ENCODE assay signal across 8 mouse cellular contexts in genomic region chr6:148354509-148355474, GRCm38 (mm10).
DNase-seq lines count a peak whose midpoint lies in the region; ATAC-seq and TF ChIP-seq lines count a peak whose summit lies in the region.

No protein-coding gene starts in this region.

- TF ChIP-seq POLR2A in small intestine, adult 2 months (IDR thresholded peaks at IDR 0.05; ENCODE audit: low read depth, low read length): peak; percentile 20; the same call in 1 of the 2 replicates

- intact Hi-C loops in heart, postnatal 36 days (cut with DNase I): no loop called here

- 32% methylated on average over 85 of the region's 85 CpGs for WGBS in forebrain, embryonic 10.5 days
- 51% methylated on average over 85 of the region's 85 CpGs for WGBS in large intestine, adult 2 months
- WGBS in small intestine, adult 2 months: 44% methylated on average over 85 of the region's 85 CpGs

- H3K4me1 ChIP-seq in forebrain, embryonic 10.5 days: peaks cover 23% of the 10 kb centered on the region
- H3K4me1 ChIP-seq in small intestine, adult 2 months (ENCODE audit: control insufficient read depth, insufficient read depth, insufficient read length, low read length): peaks cover 4% of the 10 kb centered on the region; the same call in 1 of the 2 replicates

- H3K9me3 ChIP-seq in forebrain, embryonic 10.5 days: peaks cover 26% of the 10 kb centered on the region

- peaks cover 23% of the 10 kb centered on the region for H3K36me3 ChIP-seq in forebrain, embryonic 10.5 days (replicated peaks)
- H3K36me3 ChIP-seq in small intestine, adult 2 months (ENCODE audit: control insufficient read depth, insufficient read depth, low read length): peaks cover 4% of the 10 kb centered on the region

- DNase-seq in WW6 (ENCODE audit: low read depth, low spot score): peak; percentile 76
- peak; percentile 20 for DNase-seq in c-Kit-positive CD71-negative TER-119-negative erythroid progenitor cells, embryonic 14.5 days (ENCODE audit: low read depth)
- peak; percentile 83 for DNase-seq in forebrain, embryonic 10.5 days (ENCODE audit: extremely low spot score, low spot score)
- DNase-seq in heart, postnatal 36 days: peak; percentile 60 to 62
- DNase-seq in large intestine, adult 2 months (ENCODE audit: low read depth, low spot score): peak; percentile 13
- peak; percentile 69 for DNase-seq in lung, postnatal 14 days

- ATAC-seq in inflammation-experienced regulatory T-cells, adult 6 months: no peak

- no peaks in the 10 kb centered on the region for H3K27me3 ChIP-seq in forebrain, embryonic 10.5 days (ENCODE audit: poor library complexity, severe bottlenecking)
- no peaks in the 10 kb centered on the region for H3K27me3 ChIP-seq in small intestine, adult 2 months (ENCODE audit: control insufficient read depth, insufficient read depth, low read length)

- peak overlapping the region; percentile 56 for H3K4me3 ChIP-seq in forebrain, embryonic 10.5 days
- peak overlapping the region; percentile 82 for H3K4me3 ChIP-seq in small intestine, adult 2 months (ENCODE audit: low read depth, low read length)

- peak overlapping the region; percentile 84 for H3K27ac ChIP-seq in forebrain, embryonic 10.5 days
- 0 out of 2 replicates have a peak overlapping the region, but pooled peaks have one; percentile 7 for H3K27ac ChIP-seq in small intestine, adult 2 months (ENCODE audit: insufficient read depth, low read depth, low read length)

- TF ChIP-seq CTCF in small intestine, adult 2 months (IDR thresholded peaks at IDR 0.05; ENCODE audit: extremely low read depth, insufficient read length, insufficient replicate concordance, low read depth, low read length): peak; percentile 61; the same call in 1 of the 2 replicates

Comparison
In these comparisons a context has a peak if more than half of its experiments do, and no peak if none do; other contexts are left out.
1. DNase-seq: peak in every context shown above with its lines; median percentile 83 in forebrain, embryonic 10.5 days; 76 in WW6; 69 in lung, postnatal 14 days; 61 in heart, postnatal 36 days; 20 in c-Kit-positive CD71-negative TER-119-negative erythroid progenitor cells, embryonic 14.5 days; 13 in large intestine, adult 2 months.